Mouse (Mus musculus) c-Kit-positive CD71-positive TER-119-positive erythroid progenitor cells, embryonic 14.5 days (primary cell): ENCODE data around the gene St14.
"Not testable (repeated sequence)": the region's sequence is repeated elsewhere in the genome, so short reads cannot be mapped to it uniquely, and the experiment has no call there.

Experiments
- DNase-seq: peaks from one replicate; pipeline ENCODE4 v3.0.0-alpha.2; 2013; ENCODE audit warnings: low spot score

The St14 gene

GRCm38 (mm10) chr9:31086085-31086753 is 45.4 kb downstream of the St14 start:
- peak; percentile 48 for DNase-seq

- DNase-seq = no peak
These were observed 46.1 kb downstream of the St14 start for GRCm38 (mm10) chr9:31085556-31085955.

GRCm38 (mm10) chr9:31082771-31083170 is 48.9 kb downstream of the St14 start:
- DNase-seq = no peak

GRCm38 (mm10) chr9:31082054-31082666 is 49.5 kb downstream of the St14 start:
- DNase-seq = peak; percentile 66

- no peak for DNase-seq
These were observed 50.9 kb downstream of the St14 start for GRCm38 (mm10) chr9:31080726-31081125.

GRCm38 (mm10) chr9:31074836-31075235 is 56.8 kb downstream of the St14 start:
- DNase-seq = no peak

- no peak for DNase-seq
These were observed 57.9 kb downstream of the St14 start for GRCm38 (mm10) chr9:31073797-31074196.

- DNase-seq = no peak
These were observed 59.4 kb downstream of the St14 start for GRCm38 (mm10) chr9:31072256-31072655.

- no peak for DNase-seq
These were observed 60.9 kb downstream of the St14 start for GRCm38 (mm10) chr9:31070706-31071105.

- no peak for DNase-seq
These were observed 72.9 kb downstream of the St14 start for GRCm38 (mm10) chr9:31058723-31059122.

- not testable (repeated sequence) for DNase-seq
These were observed 80.1 kb downstream of the St14 start for GRCm38 (mm10) chr9:31051509-31051908.

- no peak for DNase-seq
These were observed 81.4 kb downstream of the St14 start for GRCm38 (mm10) chr9:31050208-31050607.
